Mouse (Mus musculus): Measurements from ENCODE around the gene Gm28553. TPM values are rescaled to one million over a fixed set of nuclear protein-coding genes. Genes with fewer than 3 reads are reported as not detected.
"Not testable (repeated sequence)": the region's sequence is repeated elsewhere in the genome, so short reads cannot be mapped to it uniquely, and the experiment has no call there.

Gene Gm28553
- not detected for total RNA-seq (2018; cell fraction: chromatin; rRNA removed)
- not detected for total RNA-seq (2018; cell fraction: cytosol; rRNA removed)
- total RNA-seq (2018; cell fraction: nucleus; rRNA removed): not detected
- polyA plus RNA-seq (2018): not detected in 3 replicates

DNA sequence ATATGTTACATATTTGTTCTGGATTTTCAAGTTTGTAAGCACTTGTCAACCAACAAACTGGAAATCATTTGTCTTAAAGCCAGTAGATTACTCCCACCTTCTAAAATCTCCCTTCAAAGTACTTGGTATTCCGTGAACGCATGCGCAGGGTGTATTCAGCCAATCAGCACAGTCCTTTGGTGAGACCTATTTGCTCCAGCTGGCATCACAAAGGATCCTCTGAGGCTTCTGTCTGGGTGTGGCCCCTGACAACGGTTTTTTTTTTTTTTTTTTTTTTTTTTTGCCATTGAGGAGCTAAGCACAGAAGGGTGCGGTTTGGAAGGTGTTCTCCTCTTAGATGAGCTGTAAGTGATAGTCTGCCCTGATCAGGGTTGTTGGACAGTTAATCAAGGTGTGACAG, at the start of gene Gm28553:
Gene Gm28553, plus strand, starts transcription at position 301 of the 400 bp plus-strand sequence.
- WGBS (ENCODE audit: missing documents): no CpG with 5 or more reads among the region's 5 CpGs
- not testable (repeated sequence) for H3K79me2 ChIP-seq (ENCODE audit: inconsistent target); H3K4me3 ChIP-seq (ENCODE audit: inconsistent target); H3K27ac ChIP-seq; H3K36me3 ChIP-seq (ENCODE audit: inconsistent target)

Measured in macrophage (primary cell).